Mouse (Mus musculus) megakaryocyte, adult 5-6 weeks (primary cell): ENCODE results near the gene E330009J07Rik. TPM values are rescaled to one million over a fixed set of nuclear protein-coding genes. Genes with fewer than 3 reads are reported as not detected.

ENCODE experiments used
- total RNA-seq, 2 experiments: library from RNA; stranded (forward) in 1 of 2; stranded (reverse) in 1 of 2; fragments of 153-499, 151-499 nt in 1 of 2; fragments of 221-1000, 200-1000 nt in 1 of 2; gene quantifications; 2 replicates each; pipeline versions ENCODE4 v1.2.3 to v1.2.4; 2015 to 2017

E330009J07Rik gene
- total RNA-seq, 2 experiments from 2014 or later = 8.0 to 16.2 TPM

Other genes with a start within 250 kb of the E330009J07Rik start
- 8.3 and 8.5 TPM in 2 replicates for gene Agk, start 111.0 kb downstream of the E330009J07Rik start, total RNA-seq (2015)
- gene Agk, start 111.0 kb downstream of the E330009J07Rik start, total RNA-seq (2017) = 12.8 and 14.4 TPM in 2 replicates
- gene Wee2, start 3.0 kb upstream of the E330009J07Rik start, total RNA-seq (2015) = not detected in 2 replicates
- gene Wee2, start 3.0 kb upstream of the E330009J07Rik start, total RNA-seq (2017) = not detected in 2 replicates
- 94.8 and 94.9 TPM in 2 replicates for gene Ssbp1, start 35.2 kb upstream of the E330009J07Rik start, total RNA-seq (2015)
- 63.2 and 67.6 TPM in 2 replicates for gene Ssbp1, start 35.2 kb upstream of the E330009J07Rik start, total RNA-seq (2017)
- not detected in 2 replicates for gene Tas2r137, start 55.1 kb upstream of the E330009J07Rik start, total RNA-seq (2015)
- gene Tas2r137, start 55.1 kb upstream of the E330009J07Rik start, total RNA-seq (2017) = 0.24 TPM in 1 of 2 replicates, not detected in the other
- gene Tas2r108, start 57.4 kb upstream of the E330009J07Rik start, total RNA-seq (2015) = not detected in 2 replicates
- gene Tas2r108, start 57.4 kb upstream of the E330009J07Rik start, total RNA-seq (2017) = not detected in 2 replicates
- gene Prss37, start 83.4 kb upstream of the E330009J07Rik start, total RNA-seq (2015) = not detected in 2 replicates
- not detected in 2 replicates for gene Prss37, start 83.4 kb upstream of the E330009J07Rik start, total RNA-seq (2017)
- gene Olfr461, start 118.9 kb upstream of the E330009J07Rik start, total RNA-seq (2015) = not detected in 2 replicates
- not detected in 2 replicates for gene Olfr461, start 118.9 kb upstream of the E330009J07Rik start, total RNA-seq (2017)
- not detected in 2 replicates for gene Olfr460, start 133.4 kb upstream of the E330009J07Rik start, total RNA-seq (2015)
- gene Olfr460, start 133.4 kb upstream of the E330009J07Rik start, total RNA-seq (2017) = 0.15 TPM in 1 of 2 replicates, not detected in the other
- 178 and 181 TPM in 2 replicates for gene Clec5a, start 149.7 kb upstream of the E330009J07Rik start, total RNA-seq (2015)
- gene Clec5a, start 149.7 kb upstream of the E330009J07Rik start, total RNA-seq (2017) = 198 and 208 TPM in 2 replicates
- gene Tas2r138, start 177.2 kb upstream of the E330009J07Rik start, total RNA-seq (2015) = not detected in 2 replicates
- not detected in 2 replicates for gene Tas2r138, start 177.2 kb upstream of the E330009J07Rik start, total RNA-seq (2017)
- gene Mgam, start 192.7 kb upstream of the E330009J07Rik start, total RNA-seq (2015) = 8.1 and 8.5 TPM in 2 replicates
- 13.7 and 19.6 TPM in 2 replicates for gene Mgam, start 192.7 kb upstream of the E330009J07Rik start, total RNA-seq (2017)